Comparison of ENCODE assay signal across 8 mouse cellular contexts in the genomic region with DNA sequence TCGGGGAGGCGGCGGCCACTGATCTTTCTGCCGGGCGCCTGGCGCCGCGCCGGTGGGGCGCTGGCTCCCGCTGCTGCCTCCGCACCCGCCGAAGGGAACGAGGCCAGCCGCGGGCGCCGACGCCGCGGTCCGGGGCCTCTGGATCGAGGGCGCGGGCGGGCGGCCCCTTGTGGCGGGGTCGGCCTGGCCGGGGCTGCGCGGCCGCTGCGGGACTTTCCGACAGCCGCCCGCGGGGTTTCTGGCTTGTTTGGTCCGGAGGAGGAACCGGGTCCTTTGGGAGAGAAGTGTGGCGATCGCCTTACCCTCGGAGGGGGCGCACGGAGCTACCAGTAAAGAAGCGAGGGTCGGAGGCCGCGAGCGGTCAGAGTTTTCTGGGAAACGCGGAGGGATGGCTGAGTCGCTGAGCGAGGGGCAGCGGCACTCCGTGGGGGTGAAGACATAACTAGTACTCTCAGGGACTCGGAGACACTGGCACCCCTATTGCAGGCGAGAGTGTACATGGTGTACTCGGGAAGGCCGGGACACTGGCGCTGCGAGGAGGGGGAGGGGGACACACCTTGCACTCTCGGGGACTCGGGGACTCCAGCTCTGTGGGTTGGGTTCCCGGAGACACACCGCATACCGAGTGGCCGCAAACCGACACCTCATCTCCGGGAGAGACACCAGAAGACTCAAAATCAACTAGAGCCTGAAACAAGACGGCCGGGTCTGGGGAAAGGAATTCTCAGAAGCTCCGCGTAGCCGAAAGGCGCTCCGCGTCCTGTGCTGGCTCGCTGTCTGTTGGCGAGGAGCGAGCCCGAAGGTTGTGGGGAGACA. TPM values are rescaled to one million over a fixed set of nuclear protein-coding genes. Genes with fewer than 3 reads are reported as not detected.
DNase-seq lines count a peak whose midpoint lies in the region; ATAC-seq and TF ChIP-seq lines count a peak whose summit lies in the region.

No protein-coding gene starts in this region.

- no peaks in the 10 kb centered on the region for H3K36me3 ChIP-seq in embryonic facial prominence, embryonic 13.5 days
- H3K36me3 ChIP-seq in heart, adult 2 months (ENCODE audit: control insufficient read depth, insufficient read depth, low read length), result no peaks in the 10 kb centered on the region
- no peaks in the 10 kb centered on the region for H3K36me3 ChIP-seq in limb, embryonic 15.5 days
- H3K36me3 ChIP-seq in midbrain, embryonic 15.5 days (replicated peaks), result no peaks in the 10 kb centered on the region
- H3K36me3 ChIP-seq in spleen, adult 2 months (ENCODE audit: control insufficient read depth, insufficient read depth, low read length), result no peaks in the 10 kb centered on the region

- peaks cover 17% of the 10 kb centered on the region for H3K27me3 ChIP-seq in embryonic facial prominence, embryonic 13.5 days
- H3K27me3 ChIP-seq in heart, adult 2 months (ENCODE audit: control insufficient read depth, insufficient read depth, low read length), result no peaks in the 10 kb centered on the region
- no peaks in the 10 kb centered on the region for H3K27me3 ChIP-seq in limb, embryonic 15.5 days
- H3K27me3 ChIP-seq in midbrain, embryonic 15.5 days (replicated peaks), result peaks cover 7% of the 10 kb centered on the region
- H3K27me3 ChIP-seq in spleen, adult 2 months (ENCODE audit: control insufficient read depth, insufficient read depth, low read length), result no peaks in the 10 kb centered on the region

- H3K4me2 ChIP-seq in embryonic facial prominence, embryonic 13.5 days, result peak overlapping the region; percentile 73
- peak overlapping the region; percentile 71 for H3K4me2 ChIP-seq in limb, embryonic 15.5 days
- peak overlapping the region; percentile 89 for H3K4me2 ChIP-seq in midbrain, embryonic 15.5 days

- H3K9me3 ChIP-seq in embryonic facial prominence, embryonic 13.5 days, result no peaks in the 10 kb centered on the region
- H3K9me3 ChIP-seq in limb, embryonic 15.5 days, result no peaks in the 10 kb centered on the region
- no peaks in the 10 kb centered on the region for H3K9me3 ChIP-seq in midbrain, embryonic 15.5 days

- peak overlapping the region; percentile 62 for H3K27ac ChIP-seq in embryonic facial prominence, embryonic 13.5 days
- H3K27ac ChIP-seq in heart, adult 2 months, result peak overlapping the region; percentile 86
- peak overlapping the region; percentile 81 for H3K27ac ChIP-seq in limb, embryonic 15.5 days
- H3K27ac ChIP-seq in midbrain, embryonic 15.5 days, result no peak overlapping the region; the same call in 1 of the 2 replicates
- H3K27ac ChIP-seq in spleen, adult 2 months (ENCODE audit: insufficient read depth, low read length), result peak overlapping the region; percentile 71

- under 1% methylated on average over 74 of the region's 83 CpGs for WGBS in embryonic facial prominence, embryonic 13.5 days
- under 1% methylated on average over 81 of the region's 83 CpGs for WGBS in heart, adult 2 months
- under 1% methylated on average over 79 of the region's 83 CpGs for WGBS in limb, embryonic 15.5 days
- WGBS in midbrain, embryonic 15.5 days, result under 1% methylated on average over 59 of the region's 83 CpGs
- WGBS in spleen, adult 2 months, result 2% methylated on average over 81 of the region's 83 CpGs

- peak; percentile 59 for TF ChIP-seq CTCF in heart, adult 2 months (IDR thresholded peaks at IDR 0.05)
- peak; percentile 9; the same call in 1 of the 2 replicates for TF ChIP-seq CTCF in spleen, adult 2 months (IDR thresholded peaks at IDR 0.05; ENCODE audit: extremely low read depth, insufficient read depth, insufficient read length, insufficient replicate concordance)

- ATAC-seq in embryonic facial prominence, embryonic 13.5 days (ENCODE audit: insufficient number of reproducible peaks, insufficient read depth, low FRiP score, low TSS enrichment, low read depth), result peak; percentile 38; the same call in 1 of the 2 replicates
- peak; percentile 30; the same call in 1 of the 2 replicates for ATAC-seq in limb, embryonic 15.5 days (ENCODE audit: insufficient number of reproducible peaks, low FRiP score, low TSS enrichment, low read depth)
- ATAC-seq in midbrain, embryonic 15.5 days (replicated peaks), result peak; percentile 78

- 0 out of 2 replicates have a peak, but pooled peaks have one; percentile 16 for TF ChIP-seq POLR2A in heart, adult 2 months (IDR thresholded peaks at IDR 0.05; ENCODE audit: insufficient read depth, low read depth, low read length)
- no peak for TF ChIP-seq POLR2A in spleen, adult 2 months (IDR thresholded peaks at IDR 0.05; ENCODE audit: low read depth, low read length)

- peak overlapping the region; percentile 74 for H3K4me3 ChIP-seq in embryonic facial prominence, embryonic 13.5 days
- peak overlapping the region; percentile 79 for H3K4me3 ChIP-seq in heart, adult 2 months
- H3K4me3 ChIP-seq in limb, embryonic 15.5 days, result peak overlapping the region; percentile 79
- peak overlapping the region; percentile 95 for H3K4me3 ChIP-seq in midbrain, embryonic 15.5 days
- H3K4me3 ChIP-seq in spleen, adult 2 months (ENCODE audit: extremely low read depth, insufficient read depth, insufficient read length), result peak overlapping the region; percentile 73

- peak; percentile 47 to 58 for DNase-seq in left cerebral cortex, adult 18-20 months (ENCODE audit: low spot score in 2 of 2)
- DNase-seq in left cerebral cortex, adult 11 months (ENCODE audit: low spot score), result no peak
- peak; percentile 80 to 82 for DNase-seq in heart, adult 2 months
- DNase-seq in kidney, adult 8-10 months, result peak; percentile 44 to 65
- DNase-seq in spleen, adult 2 months (ENCODE audit: low read depth in 1 of 2, low spot score in 2 of 2), result peak; percentile 23 to 55

- H3K79me2 ChIP-seq in heart, adult 2 months (replicated peaks; ENCODE audit: control insufficient read depth, insufficient read depth, low read length), result no peaks in the 10 kb centered on the region

- no peak for TF ChIP-seq EP300 in heart, adult 2 months (IDR thresholded peaks at IDR 0.05; ENCODE audit: insufficient read depth, low read depth, low read length)

- intact Hi-C loops in heart, adult 2 months (cut with DNase I), result loop anchor here (2.0 to 10.0 kb wide), 5 partner anchors 45 to 397 kb away; a partner anchor contains a TSS

- peak overlapping the region; percentile 83 for H3K9ac ChIP-seq in embryonic facial prominence, embryonic 13.5 days
- H3K9ac ChIP-seq in heart, adult 2 months (ENCODE audit: low read depth, low read length), result peak overlapping the region; percentile 82
- peak overlapping the region; percentile 64 for H3K9ac ChIP-seq in limb, embryonic 15.5 days
- peak overlapping the region; percentile 58 for H3K9ac ChIP-seq in midbrain, embryonic 15.5 days

- peaks cover 14% of the 10 kb centered on the region for H3K4me1 ChIP-seq in embryonic facial prominence, embryonic 13.5 days
- peaks cover 2% of the 10 kb centered on the region; the same call in 1 of the 2 replicates for H3K4me1 ChIP-seq in heart, adult 2 months (ENCODE audit: control insufficient read depth, insufficient read depth, low read length)
- H3K4me1 ChIP-seq in limb, embryonic 15.5 days, result peaks cover 11% of the 10 kb centered on the region
- H3K4me1 ChIP-seq in midbrain, embryonic 15.5 days, result peaks cover 8% of the 10 kb centered on the region
- peaks cover 3% of the 10 kb centered on the region; the same call in 1 of the 2 replicates for H3K4me1 ChIP-seq in spleen, adult 2 months (ENCODE audit: control insufficient read depth, insufficient read depth, insufficient read length)

RNA-seq across cellular contexts. Expression of a gene that starts 1.5 kb away (rescaled TPM):
- 10 to 100 TPM; 46.4 to 59.8 TPM for total RNA-seq in left cerebral cortex, adult 18-20 months (2021)
- 6.6 and 7.2 TPM in 2 replicates for polyA plus RNA-seq in embryonic facial prominence, embryonic 13.5 days (2015; fragmentation: Nextera tagmentation; extraction: Ambion mirVana)
- total RNA-seq in heart, adult 2 months (2021), result 10 to 100 TPM; 26.0 to 30.0 TPM
- 3.4 and 5.1 TPM in 2 replicates for polyA plus RNA-seq in heart, adult 2 months (2012; rRNA removed)
- polyA plus RNA-seq in limb, embryonic 15.5 days (2015; fragmentation: Nextera tagmentation; extraction: Ambion mirVana), result 11.2 and 13.3 TPM in 2 replicates
- polyA plus RNA-seq in midbrain, embryonic 15.5 days (2015; fragmentation: Nextera tagmentation; extraction: Ambion mirVana), result 1.7 and 2.5 TPM in 2 replicates
- polyA plus RNA-seq in spleen, adult 2 months (2012; rRNA removed), result 4.1 and 4.6 TPM in 2 replicates
